Mouse (Mus musculus) brain, adult 2 months (tissue): ENCODE results near the gene Stk36.

Experiments
- DNase-seq: peaks from one replicate; pipeline ENCODE4 v3.0.0; 2011; ENCODE audit warnings: low read depth, low spot score

Gene Stk36

DNA sequence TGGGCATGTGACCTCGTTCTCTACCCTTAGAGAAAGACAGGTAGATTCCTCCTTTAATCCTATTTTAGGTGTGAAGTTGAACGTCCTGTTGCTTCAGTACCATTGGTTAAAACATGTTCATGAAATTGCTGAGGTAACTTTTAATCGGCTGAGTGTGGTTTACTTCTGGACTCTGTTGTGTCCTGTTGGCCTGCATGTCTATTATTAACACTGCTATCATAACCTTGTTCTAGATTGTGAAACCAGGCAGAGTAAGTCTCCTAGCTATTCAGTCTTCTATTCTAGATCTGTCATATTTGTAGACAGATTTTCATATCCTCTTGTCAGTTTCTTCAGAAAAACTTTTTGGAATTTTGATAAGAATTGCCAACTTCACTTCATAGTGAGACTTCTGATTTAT is 67.1 kb downstream of the Stk36 start:
- no peak for DNase-seq

DNA sequence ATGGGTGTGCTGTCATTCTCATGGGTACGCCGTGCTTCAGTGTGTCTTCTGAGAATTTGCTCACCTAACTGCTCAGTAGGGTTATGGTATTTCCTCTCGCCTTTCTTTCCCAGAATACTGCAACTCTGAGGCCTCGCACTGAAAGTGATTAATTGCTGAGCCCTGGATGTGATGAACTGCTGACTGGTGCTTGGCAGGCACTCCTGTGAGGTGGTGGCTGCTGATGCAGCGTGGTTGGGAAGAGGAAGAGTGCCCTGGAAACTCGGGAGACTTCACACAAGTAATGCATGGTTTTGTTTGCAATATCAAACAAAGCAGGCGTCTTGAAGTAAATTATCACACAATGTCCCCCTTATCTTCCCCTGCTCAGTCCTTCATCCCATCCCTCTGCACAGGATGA is 71.5 kb downstream of the Stk36 start:
- DNase-seq: peak; percentile 39

DNA sequence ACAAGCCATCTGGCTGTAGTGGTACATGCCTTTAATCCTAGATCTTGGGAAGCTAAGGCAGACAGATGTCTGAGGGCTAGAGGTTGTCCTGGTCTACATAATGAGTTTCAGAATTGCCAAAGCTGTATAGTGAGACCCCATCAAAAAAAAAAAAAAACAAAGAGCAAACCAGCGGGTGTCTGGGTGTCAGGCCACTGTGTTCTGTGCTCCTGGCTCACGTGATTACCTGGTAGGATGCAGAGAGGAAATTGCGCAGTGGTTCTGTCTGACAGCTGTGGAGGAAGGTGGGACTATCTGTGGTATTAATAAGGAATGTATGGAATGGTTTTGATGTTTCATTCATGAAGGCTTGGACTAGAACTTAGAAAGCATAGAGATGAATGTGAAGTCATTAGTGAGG is 75.6 kb downstream of the Stk36 start:
- no peak for DNase-seq

DNA sequence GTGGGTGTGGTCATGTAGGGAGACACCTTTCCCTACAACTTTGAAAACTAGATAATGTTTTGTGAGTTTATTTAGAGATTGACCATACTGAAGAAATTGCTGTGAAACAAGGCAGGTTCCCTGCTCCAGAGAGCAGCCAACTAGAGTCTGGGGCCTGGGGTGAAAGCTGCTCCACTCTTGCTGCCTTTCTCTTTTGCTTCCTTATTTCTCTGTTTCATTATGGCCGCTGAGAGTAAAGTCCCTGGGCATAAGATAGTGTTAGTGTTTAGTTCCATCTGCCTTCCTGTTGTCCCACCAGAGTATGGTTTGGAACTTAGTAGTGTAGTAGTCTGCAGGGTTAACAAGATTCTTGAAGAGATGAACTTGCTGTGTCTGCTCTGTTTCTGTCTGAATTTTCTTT is 76.6 kb downstream of the Stk36 start:
- no peak for DNase-seq
